Mouse (Mus musculus): ENCODE results near the gene Plcxd1. TPM values are rescaled to one million over a fixed set of nuclear protein-coding genes. Genes with fewer than 3 reads are reported as not detected.

Plcxd1 gene
- polyA plus RNA-seq, 1 experiment from 2014 or later, result 0.64 TPM

- Histone ChIP-seq H3K27me3 (ENCODE audit: control insufficient read depth, insufficient read depth, low read depth, low read length) (no peaks in the 10 kb centered on the region), H3K27ac (ENCODE audit: low read length) (no peak overlapping the region), H3K4me2 (ENCODE audit: low read depth, low read length) (no peak overlapping the region), H3K9ac (ENCODE audit: low read depth, low read length) (no peak overlapping the region), H3K9me3 (replicated peaks; ENCODE audit: control insufficient read depth, low read length) (0 out of 2 replicates have a peak, but pooled peaks cover 2% of the 10 kb centered on the region), H3K4me1 (ENCODE audit: control insufficient read depth, low read depth, low read length) (peaks cover 5% of the 10 kb centered on the region), H3K4me3 (ENCODE audit: low read depth, low read length) (no peak overlapping the region), H3K36me3 (ENCODE audit: control insufficient read depth, insufficient read depth) (peaks cover 5% of the 10 kb centered on the region; the same call in 1 of the 2 replicates)
- ATAC-seq (ENCODE audit: low read depth), result no peak
- WGBS (ENCODE audit: insufficient replicate concordance), result 86% methylated on average over 3 of the region's 3 CpGs
Measured at GRCm38 (mm10) chr5:110137816-110138215, 38.0 kb downstream of the Plcxd1 start.

GRCm38 (mm10) chr5:110139325-110139724, 39.6 kb downstream of the Plcxd1 start:
- H3K27ac ChIP-seq (ENCODE audit: low read length), result no peak overlapping the region
- no peak overlapping the region for H3K4me2 ChIP-seq (ENCODE audit: low read depth, low read length)
- H3K9ac ChIP-seq (ENCODE audit: low read depth, low read length), result no peak overlapping the region
- H3K36me3 ChIP-seq (ENCODE audit: control insufficient read depth, insufficient read depth), result peaks cover 7% of the 10 kb centered on the region
- no peak overlapping the region for H3K4me3 ChIP-seq (ENCODE audit: low read depth, low read length)
- 72% methylated on average over 3 of the region's 3 CpGs for WGBS (ENCODE audit: insufficient replicate concordance)
- ATAC-seq (ENCODE audit: low read depth), result no peak
- 0 out of 2 replicates have a peak, but pooled peaks cover 2% of the 10 kb centered on the region for H3K9me3 ChIP-seq (replicated peaks; ENCODE audit: control insufficient read depth, low read length)
- H3K4me1 ChIP-seq (ENCODE audit: control insufficient read depth, low read depth, low read length), result peaks cover 5% of the 10 kb centered on the region
- H3K27me3 ChIP-seq (ENCODE audit: control insufficient read depth, insufficient read depth, low read depth, low read length), result no peaks in the 10 kb centered on the region

DNA sequence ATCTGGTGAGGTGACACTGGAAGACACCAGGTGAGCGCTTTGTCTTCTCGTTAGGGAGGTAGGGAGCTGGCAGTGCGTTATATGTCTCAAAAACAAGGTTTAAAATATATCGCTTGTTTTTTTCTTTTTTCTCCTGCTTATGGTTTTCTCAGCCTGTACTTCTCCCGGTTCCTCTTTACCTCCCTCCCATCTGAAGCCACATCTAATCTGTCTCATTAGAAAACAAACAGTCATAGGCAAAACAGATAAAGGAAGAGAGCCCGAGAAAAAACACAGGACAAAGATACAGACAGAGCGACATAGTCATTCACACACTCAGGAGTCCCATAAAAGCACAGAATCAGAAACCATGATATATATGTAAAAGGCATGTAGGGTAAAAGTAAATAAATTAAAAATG, 40.7 kb downstream of the Plcxd1 start:
- H3K4me2 ChIP-seq (ENCODE audit: low read depth, low read length), result no peak overlapping the region
- H3K4me3 ChIP-seq (ENCODE audit: low read depth, low read length), result no peak overlapping the region
- no peak overlapping the region for H3K9ac ChIP-seq (ENCODE audit: low read depth, low read length)
- peaks cover 9% of the 10 kb centered on the region for H3K36me3 ChIP-seq (ENCODE audit: control insufficient read depth, insufficient read depth)
- no peak for ATAC-seq (ENCODE audit: low read depth)
- 75% methylated on average over 7 of the region's 7 CpGs for WGBS (ENCODE audit: insufficient replicate concordance)
- no peak overlapping the region for H3K27ac ChIP-seq (ENCODE audit: low read length)
- no peaks in the 10 kb centered on the region for H3K27me3 ChIP-seq (ENCODE audit: control insufficient read depth, insufficient read depth, low read depth, low read length)
- peaks cover 5% of the 10 kb centered on the region for H3K4me1 ChIP-seq (ENCODE audit: control insufficient read depth, low read depth, low read length)
- no peaks in the 10 kb centered on the region for H3K9me3 ChIP-seq (replicated peaks; ENCODE audit: control insufficient read depth, low read length)

DNA sequence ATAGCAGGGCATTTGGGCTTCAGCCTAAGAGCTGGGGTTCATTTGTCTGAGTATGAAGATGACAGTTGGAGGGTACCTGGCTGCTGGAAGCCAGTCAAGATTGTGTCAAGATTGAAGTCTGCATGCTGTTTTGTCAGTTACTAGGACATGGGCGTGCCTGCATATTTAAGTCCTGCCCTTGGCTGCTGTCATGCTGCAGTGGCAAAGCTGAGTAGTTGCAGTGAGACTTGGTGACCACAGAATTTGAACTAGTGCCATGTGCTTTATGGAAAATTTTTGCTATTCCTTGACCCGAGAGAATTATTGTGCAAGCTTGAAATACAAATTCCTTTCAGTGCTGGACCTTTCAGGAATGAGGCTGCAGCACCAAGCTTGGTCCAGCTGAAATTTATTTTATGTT, 42.5 kb downstream of the Plcxd1 start:
- Histone ChIP-seq H3K36me3 (ENCODE audit: control insufficient read depth, insufficient read depth) (peaks cover 21% of the 10 kb centered on the region), H3K27ac (ENCODE audit: low read length) (no peak overlapping the region), H3K9me3 (replicated peaks; ENCODE audit: control insufficient read depth, low read length) (no peaks in the 10 kb centered on the region), H3K4me2 (ENCODE audit: low read depth, low read length) (no peak overlapping the region), H3K9ac (ENCODE audit: low read depth, low read length) (no peak overlapping the region), H3K27me3 (ENCODE audit: control insufficient read depth, insufficient read depth, low read depth, low read length) (no peaks in the 10 kb centered on the region), H3K4me1 (ENCODE audit: control insufficient read depth, low read depth, low read length) (no peaks in the 10 kb centered on the region), H3K4me3 (ENCODE audit: low read depth, low read length) (no peak overlapping the region)
- 68% methylated on average over 2 of the region's 2 CpGs for WGBS (ENCODE audit: insufficient replicate concordance)
- ATAC-seq (ENCODE audit: low read depth), result no peak

DNA sequence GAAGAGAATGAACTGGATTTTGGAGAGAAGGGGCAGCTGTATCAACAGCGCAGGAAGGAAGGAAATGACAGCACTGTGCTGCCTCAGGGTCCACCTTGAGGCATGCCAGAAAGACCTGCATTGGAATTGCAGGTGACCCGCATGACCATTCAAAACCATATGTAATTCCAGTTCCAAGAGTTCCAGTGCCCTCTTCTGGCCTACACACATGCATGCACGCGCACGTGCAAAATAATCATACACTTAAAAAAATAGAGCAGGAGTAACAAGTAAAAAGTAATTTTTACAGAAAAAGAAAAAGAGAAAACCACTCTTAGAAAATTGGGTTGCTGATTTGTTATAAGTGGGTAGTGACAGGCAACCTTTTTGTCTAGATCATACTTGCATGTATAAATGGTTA, 43.2 kb downstream of the Plcxd1 start:
- no peaks in the 10 kb centered on the region for H3K27me3 ChIP-seq (ENCODE audit: control insufficient read depth, insufficient read depth, low read depth, low read length)
- H3K9me3 ChIP-seq (replicated peaks; ENCODE audit: control insufficient read depth, low read length), result no peaks in the 10 kb centered on the region
- H3K4me2 ChIP-seq (ENCODE audit: low read depth, low read length), result no peak overlapping the region
- H3K4me1 ChIP-seq (ENCODE audit: control insufficient read depth, low read depth, low read length), result no peaks in the 10 kb centered on the region
- 85% methylated on average over 5 of the region's 5 CpGs for WGBS (ENCODE audit: insufficient replicate concordance)
- H3K4me3 ChIP-seq (ENCODE audit: low read depth, low read length), result no peak overlapping the region
- H3K27ac ChIP-seq (ENCODE audit: low read length), result no peak overlapping the region
- peaks cover 25% of the 10 kb centered on the region for H3K36me3 ChIP-seq (ENCODE audit: control insufficient read depth, insufficient read depth)
- ATAC-seq (ENCODE audit: low read depth), result no peak
- H3K9ac ChIP-seq (ENCODE audit: low read depth, low read length), result no peak overlapping the region

Other genes starting within 250 kb of the Plcxd1 start
- gene Gm15446, start 176.6 kb upstream of the Plcxd1 start, polyA plus RNA-seq (2015; fragmentation: Nextera tagmentation; extraction: Ambion mirVana), result 0.11 and 0.14 TPM in 2 replicates
- gene Zfp932, start 103.4 kb upstream of the Plcxd1 start, polyA plus RNA-seq (2015; fragmentation: Nextera tagmentation; extraction: Ambion mirVana), result 4.6 and 5.2 TPM in 2 replicates
- gene Gm17655, start 27.5 kb upstream of the Plcxd1 start, polyA plus RNA-seq (2015; fragmentation: Nextera tagmentation; extraction: Ambion mirVana), result 1.1 TPM in 2 replicates
- 0.58 and 0.78 TPM in 2 replicates for gene Gm35315, start 5.5 kb upstream of the Plcxd1 start, polyA plus RNA-seq (2015; fragmentation: Nextera tagmentation; extraction: Ambion mirVana)
- 6.7 and 6.9 TPM in 2 replicates for gene Gtpbp6, start 8.2 kb downstream of the Plcxd1 start, polyA plus RNA-seq (2015; fragmentation: Nextera tagmentation; extraction: Ambion mirVana)
- 0.92 and 0.99 TPM in 2 replicates for gene Zfp605, start 10.1 kb downstream of the Plcxd1 start, polyA plus RNA-seq (2015; fragmentation: Nextera tagmentation; extraction: Ambion mirVana)
- gene Chfr, start 35.9 kb downstream of the Plcxd1 start, polyA plus RNA-seq (2015; fragmentation: Nextera tagmentation; extraction: Ambion mirVana), result 18.0 and 19.0 TPM in 2 replicates
- 7.6 and 8.2 TPM in 2 replicates for gene Golga3, start 76.7 kb downstream of the Plcxd1 start, polyA plus RNA-seq (2015; fragmentation: Nextera tagmentation; extraction: Ambion mirVana)
- 9.9 and 12.3 TPM in 2 replicates for gene Ankle2, start 131.0 kb downstream of the Plcxd1 start, polyA plus RNA-seq (2015; fragmentation: Nextera tagmentation; extraction: Ambion mirVana)
- 21.6 and 23.2 TPM in 2 replicates for gene Pgam5, start 169.9 kb downstream of the Plcxd1 start, polyA plus RNA-seq (2015; fragmentation: Nextera tagmentation; extraction: Ambion mirVana)
- gene Pxmp2, start 186.2 kb downstream of the Plcxd1 start, polyA plus RNA-seq (2015; fragmentation: Nextera tagmentation; extraction: Ambion mirVana), result 52.2 and 55.6 TPM in 2 replicates
- gene Pole, start 186.3 kb downstream of the Plcxd1 start, polyA plus RNA-seq (2015; fragmentation: Nextera tagmentation; extraction: Ambion mirVana), result 15.5 and 16.5 TPM in 2 replicates
- not detected in 2 replicates for gene P2rx2, start 243.2 kb downstream of the Plcxd1 start, polyA plus RNA-seq (2015; fragmentation: Nextera tagmentation; extraction: Ambion mirVana)
- not detected in 2 replicates for gene Lrcol1, start 244.8 kb downstream of the Plcxd1 start, polyA plus RNA-seq (2015; fragmentation: Nextera tagmentation; extraction: Ambion mirVana)